Mouse (Mus musculus) heart, embryonic 15.5 days (tissue): Measurements from ENCODE around the gene Nxt2. TPM values are rescaled to one million over a fixed set of nuclear protein-coding genes. Genes with fewer than 3 reads are reported as not detected.
A peak's percentile ranks its signal among the peaks of the same experiment; 100 is the strongest.
"Not testable (repeated sequence)": the region's sequence is repeated elsewhere in the genome, so short reads cannot be mapped to it uniquely, and the experiment has no call there.

ENCODE experiments used
- ATAC-seq: fragments of 200-750 bp; cut with Nextera tagmentation; replicated peaks from 2 replicates; pipeline ENCODE4 v1.8.0; 2017; ENCODE audit warnings: low read depth, moderate TSS enrichment; ENCODE audit not compliant: insufficient number of reproducible peaks, insufficient read depth, low FRiP score
- H3K27ac ChIP-seq: fragments of 300-500 bp; sonication (generic); 2 replicates; pipeline ENCODE4 v1.5.1; 2015; ENCODE audit warnings: mild to moderate bottlenecking, inconsistent platforms
- H3K27me3 ChIP-seq: fragments of 300-500 bp; sonication (generic); 2 replicates; pipeline ENCODE4 v1.6.1; 2015; ENCODE audit warnings: inconsistent platforms
- H3K36me3 ChIP-seq: fragments of 300-500 bp; sonication (generic); 2 replicates; pipeline ENCODE4 v1.6.1; 2015; ENCODE audit warnings: mild to moderate bottlenecking, inconsistent platforms
- H3K4me1 ChIP-seq: fragments of 300-500 bp; sonication (generic); replicated peaks from 2 replicates; pipeline ENCODE4 v1.6.1; 2015; ENCODE audit warnings: inconsistent platforms
- H3K4me2 ChIP-seq: fragments of 300-500 bp; sonication (generic); 2 replicates; pipeline ENCODE4 v1.6.1; 2015; ENCODE audit warnings: inconsistent platforms, mild to moderate bottlenecking, moderate library complexity
- H3K4me3 ChIP-seq: fragments of 300-500 bp; sonication (generic); 2 replicates; pipeline ENCODE4 v1.5.1; 2015; ENCODE audit warnings: mild to moderate bottlenecking, inconsistent platforms
- H3K9ac ChIP-seq: fragments of 300-500 bp; sonication (generic); 2 replicates; pipeline ENCODE4 v1.6.1; 2015; ENCODE audit warnings: mild to moderate bottlenecking, inconsistent platforms
- H3K9me3 ChIP-seq: fragments of 300-500 bp; sonication (generic); replicated peaks from 2 replicates; pipeline ENCODE4 v1.6.1; 2016; ENCODE audit warnings: inconsistent platforms
- WGBS: fragments of 180-500 bp; shearing (Covaris S2); methylation state at CpG from one replicate; pipeline ENCODE4 v1.1.7; 2015; ENCODE audit warnings: mixed read lengths; 5-methylcytosine and 5-hydroxymethylcytosine counted together
- polyA plus RNA-seq: library from polyadenylated mRNA; unstranded; fragments of >200 nt; fragmentation: Nextera tagmentation; extraction: Ambion mirVana; gene quantifications from 2 replicates; pipeline ENCODE4 v1.2.1, GENCODE M21; 2015

Nxt2 gene
- polyA plus RNA-seq, 1 experiment from 2014 or later = 10.4 TPM

GRCm38 (mm10) chrX:142228769-142229158, 2.2 kb downstream of the Nxt2 start:
- no peaks in the 10 kb centered on the region for H3K4me1 ChIP-seq
- H3K4me2 ChIP-seq = peak overlapping the region; percentile 56
- no peaks in the 10 kb centered on the region for H3K27me3 ChIP-seq
- no peaks in the 10 kb centered on the region for H3K9me3 ChIP-seq
- ATAC-seq = no peak
- 44% methylated on average over 7 of the region's 7 CpGs for WGBS
- H3K4me3 ChIP-seq = peak overlapping the region; percentile 61
- H3K27ac ChIP-seq = no peak overlapping the region
- H3K9ac ChIP-seq = no peak overlapping the region
- no peaks in the 10 kb centered on the region for H3K36me3 ChIP-seq

DNA sequence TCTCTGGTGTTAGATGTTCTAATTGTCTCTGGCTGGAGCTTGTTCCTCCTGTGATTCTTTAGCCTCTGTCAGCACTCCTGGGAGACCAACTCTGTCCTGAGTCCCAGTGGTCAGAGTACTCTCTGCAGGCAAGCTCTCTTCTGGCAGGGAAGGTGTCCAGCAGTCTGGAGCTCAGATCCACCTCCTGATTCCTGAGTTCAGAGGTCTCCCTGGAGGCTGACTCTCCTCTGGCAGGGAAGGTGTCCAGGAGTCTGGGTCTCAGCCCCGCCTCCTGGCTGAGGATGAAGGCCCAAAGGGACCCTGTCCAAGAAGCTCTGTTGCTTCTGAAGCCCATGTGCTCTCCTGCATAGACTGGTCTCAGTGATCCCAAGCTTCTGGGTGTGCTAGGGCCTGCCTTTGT, 9.6 kb downstream of the Nxt2 start:
- 69% methylated on average over 1 of the region's 1 CpGs for WGBS
- not testable (repeated sequence) for H3K9me3 ChIP-seq, H3K36me3 ChIP-seq, H3K4me3 ChIP-seq, ATAC-seq, H3K27me3 ChIP-seq, H3K4me1 ChIP-seq, H3K27ac ChIP-seq, H3K4me2 ChIP-seq, H3K9ac ChIP-seq

DNA sequence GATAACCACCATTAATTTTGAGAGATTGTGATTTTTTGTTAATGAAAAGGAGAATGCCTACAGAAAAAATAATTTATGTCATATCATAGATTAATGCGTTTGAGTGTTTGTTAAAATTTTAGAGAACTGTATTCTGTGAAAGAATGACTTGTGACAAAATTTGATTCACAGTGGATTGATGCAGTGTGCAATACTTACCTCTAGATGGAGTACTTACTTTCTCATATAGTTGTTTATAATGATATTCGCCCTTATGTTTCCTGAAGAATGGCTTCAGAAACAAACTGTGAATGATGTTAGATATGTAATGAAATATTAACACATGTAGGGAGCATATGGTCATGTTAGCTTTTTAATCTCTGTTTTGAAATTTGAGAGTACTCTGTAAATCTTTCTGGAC, 10.5 kb downstream of the Nxt2 start:
- Histone ChIP-seq H3K27ac (no peak overlapping the region), H3K9ac (no peak overlapping the region), H3K9me3 (no peaks in the 10 kb centered on the region), H3K4me1 (no peaks in the 10 kb centered on the region), H3K4me3 (no peak overlapping the region), H3K36me3 (no peaks in the 10 kb centered on the region), H3K4me2 (no peak overlapping the region), H3K27me3 (no peaks in the 10 kb centered on the region)
- WGBS = 51% methylated on average over 2 of the region's 2 CpGs
- ATAC-seq = no peak

GRCm38 (mm10) chrX:142245682-142246327, 19.2 kb downstream of the Nxt2 start:
- Histone ChIP-seq H3K9ac (no peak overlapping the region), H3K36me3 (no peaks in the 10 kb centered on the region), H3K4me2 (no peak overlapping the region), H3K9me3 (no peaks in the 10 kb centered on the region), H3K4me1 (no peaks in the 10 kb centered on the region), H3K27me3 (no peaks in the 10 kb centered on the region), H3K4me3 (no peak overlapping the region), H3K27ac (no peak overlapping the region)
- WGBS = 69% methylated on average over 5 of the region's 5 CpGs
- ATAC-seq = no peak

- ATAC-seq = no peak
- H3K36me3 ChIP-seq = no peaks in the 10 kb centered on the region
- no peaks in the 10 kb centered on the region for H3K27me3 ChIP-seq
- H3K4me3 ChIP-seq = no peak overlapping the region
- 58% methylated on average over 7 of the region's 7 CpGs for WGBS
- H3K4me2 ChIP-seq = no peak overlapping the region
- H3K27ac ChIP-seq = no peak overlapping the region
- H3K9me3 ChIP-seq = no peaks in the 10 kb centered on the region
- H3K4me1 ChIP-seq = no peaks in the 10 kb centered on the region
- no peak overlapping the region for H3K9ac ChIP-seq
These were observed 23.6 kb downstream of the Nxt2 start for GRCm38 (mm10) chrX:142250008-142250736.

- no peak overlapping the region for H3K4me3 ChIP-seq
- H3K4me2 ChIP-seq = no peak overlapping the region
- H3K27me3 ChIP-seq = no peaks in the 10 kb centered on the region; the same call in 1 of the 2 replicates
- no peak overlapping the region for H3K9ac ChIP-seq
- no peaks in the 10 kb centered on the region for H3K4me1 ChIP-seq
- no peaks in the 10 kb centered on the region for H3K36me3 ChIP-seq
- no peak overlapping the region for H3K27ac ChIP-seq
- no peak for ATAC-seq
- 56% methylated on average over 3 of the region's 3 CpGs for WGBS
- no peaks in the 10 kb centered on the region for H3K9me3 ChIP-seq
These were observed 49.5 kb downstream of the Nxt2 start for GRCm38 (mm10) chrX:142276031-142276430.

GRCm38 (mm10) chrX:142276573-142276972, 50.0 kb downstream of the Nxt2 start:
- no peaks in the 10 kb centered on the region for H3K36me3 ChIP-seq
- H3K9ac ChIP-seq = no peak overlapping the region
- H3K27me3 ChIP-seq = no peaks in the 10 kb centered on the region; the same call in 1 of the 2 replicates
- H3K27ac ChIP-seq = no peak overlapping the region
- H3K9me3 ChIP-seq = no peaks in the 10 kb centered on the region
- no peak overlapping the region for H3K4me3 ChIP-seq
- H3K4me2 ChIP-seq = no peak overlapping the region
- H3K4me1 ChIP-seq = no peaks in the 10 kb centered on the region
- WGBS = 36% methylated on average over 3 of the region's 3 CpGs
- no peak for ATAC-seq

GRCm38 (mm10) chrX:142285905-142286304, 59.3 kb downstream of the Nxt2 start:
- no peaks in the 10 kb centered on the region for H3K27me3 ChIP-seq
- no peaks in the 10 kb centered on the region for H3K36me3 ChIP-seq
- 26% methylated on average over 5 of the region's 5 CpGs for WGBS
- no peak overlapping the region for H3K4me3 ChIP-seq
- no peaks in the 10 kb centered on the region for H3K4me1 ChIP-seq
- H3K9me3 ChIP-seq = no peaks in the 10 kb centered on the region
- no peak for ATAC-seq
- no peak overlapping the region for H3K27ac ChIP-seq
- no peak overlapping the region for H3K9ac ChIP-seq
- 0 out of 2 replicates have a peak overlapping the region, but pooled peaks have one; percentile 23 for H3K4me2 ChIP-seq

Other genes with a start within 250 kb of the Nxt2 start
- not detected in 2 replicates for gene Gucy2f, start 29.8 kb upstream of the Nxt2 start, polyA plus RNA-seq
- gene Kcne1l, start 79.5 kb downstream of the Nxt2 start, polyA plus RNA-seq = 13.1 and 14.7 TPM in 2 replicates
- 13.1 and 13.5 TPM in 2 replicates for gene Acsl4, start 163.8 kb downstream of the Nxt2 start, polyA plus RNA-seq